Mouse (Mus musculus): ENCODE measurements around the gene Samd11. TPM values are rescaled to one million over a fixed set of nuclear protein-coding genes. Genes with fewer than 3 reads are reported as not detected.

Gene Samd11
- total and polyA plus RNA-seq, 2 experiments from 2014 or later: 1.9 to 7.7 TPM

DNA sequence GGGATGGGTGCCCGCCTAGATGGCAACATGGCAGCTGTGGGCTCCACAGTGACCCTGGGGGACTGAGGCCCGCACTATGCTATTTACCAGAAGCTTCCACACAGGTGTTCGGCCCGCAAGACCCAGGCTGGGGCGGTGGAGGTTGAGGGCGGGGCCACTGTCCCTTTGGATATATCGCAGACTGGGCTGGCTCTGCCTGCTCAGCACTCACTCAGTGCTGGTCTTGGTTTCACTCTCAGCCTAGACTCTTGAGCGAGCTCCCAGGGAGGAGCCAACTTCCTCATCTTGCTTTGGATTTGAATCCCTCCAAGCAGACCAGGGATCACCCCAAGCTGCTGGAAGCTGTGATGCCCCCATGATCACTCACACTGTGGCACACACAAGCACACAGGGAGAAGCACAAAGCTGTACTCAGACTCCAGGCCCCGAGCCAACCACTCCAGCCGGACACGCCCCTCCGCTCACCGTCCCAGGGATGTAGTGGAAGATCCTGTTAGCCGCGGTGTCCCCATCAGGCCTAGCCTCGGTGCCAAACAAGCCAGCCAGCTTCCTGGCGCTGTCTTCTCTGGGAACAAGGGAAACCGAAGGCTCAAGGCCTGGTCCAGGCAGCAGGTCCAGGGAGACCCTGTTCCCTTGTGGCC lies 27.6 kb downstream of the Samd11 start:
- no peak for DNase-seq
- ATAC-seq: no peak
- H3K36me3 ChIP-seq (ENCODE audit: insufficient read depth): peaks cover 38% of the 10 kb centered on the region
- H3K27ac ChIP-seq (ENCODE audit: low read depth, low read length): no peak overlapping the region
- no peak overlapping the region for H3K4me3 ChIP-seq (ENCODE audit: low read depth, low read length)
- H3K4me2 ChIP-seq (ENCODE audit: low read depth): no peak overlapping the region
- TF ChIP-seq CTCF (IDR thresholded peaks at IDR 0.05; ENCODE audit: low read depth): no peak
- H3K9ac ChIP-seq: no peak overlapping the region
- no peaks in the 10 kb centered on the region for H3K9me3 ChIP-seq (ENCODE audit: low read length)
- no peaks in the 10 kb centered on the region for H3K4me1 ChIP-seq (ENCODE audit: insufficient read depth)
- 37% methylated on average over 18 of the region's 18 CpGs for WGBS
- no peaks in the 10 kb centered on the region for H3K27me3 ChIP-seq (ENCODE audit: insufficient read depth, low read length)

DNA sequence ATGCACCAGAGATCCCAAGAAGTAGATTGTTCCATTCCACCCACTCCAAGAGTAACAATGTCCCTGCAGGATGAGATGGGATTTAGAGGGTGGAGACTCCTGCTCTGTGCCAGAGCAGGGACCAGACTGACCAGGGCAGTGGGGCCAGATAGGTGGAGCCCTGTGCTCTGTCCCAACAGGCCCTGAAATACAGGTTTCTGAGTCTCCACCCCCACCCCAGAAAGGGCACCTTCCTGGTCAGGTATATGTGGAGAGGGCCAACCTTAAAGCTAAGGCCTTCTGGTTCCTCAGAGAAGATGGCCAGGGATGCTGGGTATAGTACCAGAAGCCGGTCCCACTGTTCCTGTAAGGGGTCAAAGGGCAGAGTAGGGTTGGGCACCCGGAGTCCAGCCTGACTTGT lies 31.2 kb downstream of the Samd11 start:
- H3K27ac ChIP-seq (ENCODE audit: low read depth, low read length): no peak overlapping the region
- no peaks in the 10 kb centered on the region for H3K9me3 ChIP-seq (ENCODE audit: low read length)
- no peak overlapping the region for H3K4me3 ChIP-seq (ENCODE audit: low read depth, low read length)
- DNase-seq (no peak), ATAC-seq (no peak)
- H3K36me3 ChIP-seq (ENCODE audit: insufficient read depth): peaks cover 15% of the 10 kb centered on the region
- H3K9ac ChIP-seq: no peak overlapping the region
- WGBS: 96% methylated on average over 2 of the region's 2 CpGs
- no peak overlapping the region for H3K4me2 ChIP-seq (ENCODE audit: low read depth)
- H3K4me1 ChIP-seq (ENCODE audit: insufficient read depth): no peaks in the 10 kb centered on the region
- no peak for TF ChIP-seq CTCF (IDR thresholded peaks at IDR 0.05; ENCODE audit: low read depth)
- no peaks in the 10 kb centered on the region for H3K27me3 ChIP-seq (ENCODE audit: insufficient read depth, low read length)

DNA sequence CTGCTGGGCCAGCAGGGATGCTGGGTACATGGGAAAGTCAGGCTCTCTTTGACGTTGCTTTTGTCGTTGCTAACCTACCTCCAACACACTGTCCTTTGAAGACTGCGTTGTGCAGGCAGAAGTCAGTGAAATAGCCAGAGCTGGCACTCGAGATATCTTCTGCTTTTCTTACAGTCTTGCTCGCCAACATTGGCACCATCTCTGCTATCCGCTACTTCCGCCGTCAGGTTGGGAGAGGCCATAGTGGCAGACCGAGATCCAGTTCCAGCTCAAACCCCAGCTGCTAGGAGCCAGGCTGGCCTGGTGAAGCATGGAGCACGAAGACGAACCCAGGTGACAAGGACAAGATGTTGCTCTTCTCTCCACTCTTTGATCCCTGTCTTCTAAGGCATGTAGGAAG lies 35.5 kb downstream of the Samd11 start:
- no peak for DNase-seq
- TF ChIP-seq CTCF (IDR thresholded peaks at IDR 0.05; ENCODE audit: low read depth): no peak
- no peak overlapping the region for H3K4me3 ChIP-seq (ENCODE audit: low read depth, low read length)
- no peak for ATAC-seq
- 86% methylated on average over 11 of the region's 11 CpGs for WGBS
- H3K9me3 ChIP-seq (ENCODE audit: low read length): no peaks in the 10 kb centered on the region
- H3K27ac ChIP-seq (ENCODE audit: low read depth, low read length): no peak overlapping the region
- no peaks in the 10 kb centered on the region for H3K4me1 ChIP-seq (ENCODE audit: insufficient read depth)
- H3K27me3 ChIP-seq (ENCODE audit: insufficient read depth, low read length): no peaks in the 10 kb centered on the region
- no peak overlapping the region for H3K4me2 ChIP-seq (ENCODE audit: low read depth)
- peaks cover 10% of the 10 kb centered on the region for H3K36me3 ChIP-seq (ENCODE audit: insufficient read depth)
- H3K9ac ChIP-seq: no peak overlapping the region

DNA sequence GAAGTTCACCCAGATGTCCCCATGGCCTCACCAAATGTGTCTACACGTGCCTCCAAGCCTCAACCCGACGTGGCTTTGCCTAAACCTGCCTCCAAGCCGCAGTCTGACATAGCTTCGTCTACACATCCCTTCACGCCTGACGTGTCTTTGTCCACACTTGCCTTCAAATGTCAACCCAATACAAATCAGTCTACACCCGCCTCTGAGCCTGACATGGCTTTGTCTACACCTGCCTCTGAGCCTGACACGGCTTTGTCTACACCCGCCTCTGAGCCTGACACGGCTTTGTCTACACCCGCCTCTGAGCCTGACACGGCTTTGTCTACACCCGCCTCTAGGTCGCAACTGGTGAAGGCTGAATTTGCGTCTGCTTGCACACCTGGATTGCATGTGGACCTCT lies 37.6 kb downstream of the Samd11 start:
- ATAC-seq (no peak), DNase-seq (no peak)
- no peak overlapping the region for H3K4me2 ChIP-seq (ENCODE audit: low read depth)
- WGBS: 82% methylated on average over 15 of the region's 16 CpGs
- no peak overlapping the region for H3K9ac ChIP-seq
- no peak overlapping the region for H3K27ac ChIP-seq (ENCODE audit: low read depth, low read length)
- H3K4me3 ChIP-seq (ENCODE audit: low read depth, low read length): no peak overlapping the region
- H3K9me3 ChIP-seq (ENCODE audit: low read length): no peaks in the 10 kb centered on the region
- H3K36me3 ChIP-seq (ENCODE audit: insufficient read depth): peaks cover 10% of the 10 kb centered on the region
- TF ChIP-seq CTCF (IDR thresholded peaks at IDR 0.05; ENCODE audit: low read depth): no peak
- H3K27me3 ChIP-seq (ENCODE audit: insufficient read depth, low read length): no peaks in the 10 kb centered on the region
- H3K4me1 ChIP-seq (ENCODE audit: insufficient read depth): no peaks in the 10 kb centered on the region

DNA sequence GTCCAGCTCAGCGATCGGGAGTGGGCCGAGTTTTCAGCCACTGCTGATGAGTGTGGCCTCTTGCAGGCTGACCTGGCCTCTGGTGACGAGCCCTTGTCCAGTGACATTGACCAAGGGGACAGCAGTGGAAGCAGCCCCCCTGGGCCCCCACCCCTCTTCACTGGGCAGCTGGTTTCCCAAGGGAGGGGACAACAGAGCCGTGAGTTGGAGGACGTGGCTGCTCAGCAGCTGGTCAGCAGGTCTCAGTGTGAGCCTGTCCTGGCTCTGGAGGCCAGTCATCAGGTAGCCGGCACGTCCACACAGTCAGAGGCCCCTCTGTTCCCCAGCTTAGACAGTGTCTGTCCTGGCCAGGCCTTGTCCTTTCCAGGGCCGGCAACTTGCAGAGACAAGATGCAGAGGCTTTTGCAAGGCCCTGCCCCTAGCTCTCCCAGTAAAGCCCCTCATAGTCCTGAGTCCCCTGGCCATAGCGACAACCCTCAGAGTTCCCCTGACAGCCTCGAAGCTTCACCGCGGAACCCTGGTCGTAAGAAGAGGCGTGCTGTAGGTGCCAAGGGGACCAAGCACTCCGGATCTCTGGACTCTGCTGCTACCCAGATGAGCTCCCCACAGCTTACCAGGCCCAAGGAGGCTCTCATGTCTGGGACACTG lies 38.3 kb downstream of the Samd11 start:
- Histone ChIP-seq H3K27ac (ENCODE audit: low read depth, low read length) (no peak overlapping the region), H3K4me2 (ENCODE audit: low read depth) (no peak overlapping the region), H3K9ac (no peak overlapping the region), H3K36me3 (ENCODE audit: insufficient read depth) (peaks cover 10% of the 10 kb centered on the region), H3K4me3 (ENCODE audit: low read depth, low read length) (no peak overlapping the region), H3K4me1 (ENCODE audit: insufficient read depth) (no peaks in the 10 kb centered on the region), H3K9me3 (ENCODE audit: low read length) (no peaks in the 10 kb centered on the region), H3K27me3 (ENCODE audit: insufficient read depth, low read length) (no peaks in the 10 kb centered on the region)
- 87% methylated on average over 16 of the region's 16 CpGs for whole genome bisulfite sequencing
- DNase-seq: no peak
- no peak for TF ChIP-seq CTCF (IDR thresholded peaks at IDR 0.05; ENCODE audit: low read depth)
- no peak for ATAC-seq

DNA sequence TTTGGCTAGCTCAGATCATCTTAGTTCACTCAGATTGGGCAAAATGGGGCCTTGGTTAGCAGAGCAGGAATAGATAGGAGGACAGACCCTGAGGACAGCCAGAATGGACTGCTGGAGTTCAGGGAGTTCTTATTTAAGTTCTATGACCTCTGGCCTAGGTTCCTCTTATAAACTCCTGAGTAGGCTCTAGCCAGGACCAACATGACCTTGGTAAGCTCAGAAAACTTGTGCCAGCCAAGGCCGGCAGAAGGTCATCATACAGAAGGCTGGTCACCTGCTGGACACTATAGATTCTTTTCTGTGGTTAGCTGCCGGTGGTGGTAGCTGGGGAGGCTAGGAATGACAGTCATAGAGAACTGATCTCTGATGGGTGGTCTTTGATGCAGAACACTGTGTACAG lies 39.3 kb downstream of the Samd11 start:
- H3K4me3 ChIP-seq (ENCODE audit: low read depth, low read length): no peak overlapping the region
- ATAC-seq (no peak), DNase-seq (no peak)
- no peaks in the 10 kb centered on the region for H3K9me3 ChIP-seq (ENCODE audit: low read length)
- no peaks in the 10 kb centered on the region for H3K27me3 ChIP-seq (ENCODE audit: insufficient read depth, low read length)
- no peak for TF ChIP-seq CTCF (IDR thresholded peaks at IDR 0.05; ENCODE audit: low read depth)
- 0 out of 2 replicates have a peak, but pooled peaks cover 6% of the 10 kb centered on the region for H3K36me3 ChIP-seq (ENCODE audit: insufficient read depth)
- H3K4me1 ChIP-seq (ENCODE audit: insufficient read depth): no peaks in the 10 kb centered on the region
- no peak overlapping the region for H3K27ac ChIP-seq (ENCODE audit: low read depth, low read length)
- no peak overlapping the region for H3K4me2 ChIP-seq (ENCODE audit: low read depth)
- WGBS: 89% methylated on average over 2 of the region's 2 CpGs
- H3K9ac ChIP-seq: no peak overlapping the region

DNA sequence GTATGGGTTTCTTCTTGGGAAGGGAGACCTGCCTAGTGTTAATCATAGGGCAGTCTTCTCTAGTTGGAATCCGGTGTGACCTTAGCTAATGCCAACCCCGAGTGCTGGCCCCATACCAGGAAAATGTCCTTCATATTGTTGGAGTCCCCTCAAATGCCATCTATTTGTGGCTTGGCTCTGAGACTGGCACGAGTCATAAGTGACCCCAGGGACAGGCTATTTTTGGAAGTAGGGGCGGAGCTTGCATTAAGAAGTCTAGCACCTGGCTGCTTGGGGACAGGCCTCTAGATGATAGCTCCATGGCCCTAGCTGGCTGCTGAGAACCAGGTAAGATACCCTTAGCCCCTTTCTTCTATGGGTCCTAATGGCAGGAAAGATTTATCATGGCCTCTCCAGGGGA lies 39.8 kb downstream of the Samd11 start, which contains the start of gene Perm1:
Gene Perm1 (plus strand): TSS at position 220 of the 400 bp plus-strand sequence.
- no peak within 1 kb of the TSS for H3K9ac ChIP-seq
- no peak within 1 kb of the TSS for H3K4me2 ChIP-seq (ENCODE audit: low read depth)
- no peaks in the 10 kb centered on the region for H3K4me1 ChIP-seq (ENCODE audit: insufficient read depth)
- no peak for DNase-seq
- no peak within 1 kb of the TSS for H3K27ac ChIP-seq (ENCODE audit: low read depth, low read length)
- H3K9me3 ChIP-seq (ENCODE audit: low read length): no peaks in the 10 kb centered on the region
- no peak for ATAC-seq
- 80% methylated on average over 4 of the region's 4 CpGs for WGBS
- no peak for TF ChIP-seq CTCF (IDR thresholded peaks at IDR 0.05; ENCODE audit: low read depth)
- no peaks in the 10 kb centered on the region for H3K27me3 ChIP-seq (ENCODE audit: insufficient read depth, low read length)
- no peak within 1 kb of the TSS for H3K4me3 ChIP-seq (ENCODE audit: low read depth, low read length)
- H3K36me3 ChIP-seq (ENCODE audit: insufficient read depth): 0 out of 2 replicates have a peak, but pooled peaks cover 6% of the 10 kb centered on the region

Data from forebrain, postnatal 0 days (tissue).